Mouse (Mus musculus) myocyte (in vitro differentiated cells): Measurements from ENCODE around the gene 3110082I17Rik.

Source experiments
- CEBPB ChIP-seq: IDR thresholded peaks from 2 replicates; pipeline ENCODE4 v1.6.1; 2011; ENCODE audit warnings: mild to moderate bottlenecking, moderate library complexity; ENCODE audit not compliant: poor library complexity, insufficient read depth, severe bottlenecking
- MYOD1 ChIP-seq, 3 experiments: IDR thresholded peaks; one replicate each; pipeline ENCODE4 v1.6.1; 2011; ENCODE audit warnings: control low read depth in 2 of 3, low read depth in 2 of 3, mild to moderate bottlenecking in 2 of 3, moderate library complexity in 1 of 3; ENCODE audit not compliant: insufficient read length in 2 of 3, control insufficient read depth in 1 of 3
- POLR2A ChIP-seq: IDR thresholded peaks from one replicate; pipeline ENCODE4 v1.6.1; 2011; ENCODE audit warnings: low read depth, mild to moderate bottlenecking, control low read depth, moderate library complexity; ENCODE audit not compliant: insufficient read length
- POLR2AphosphoS2 ChIP-seq: IDR thresholded peaks from one replicate; pipeline ENCODE4 v1.6.1; 2011; ENCODE audit warnings: low read depth, control low read depth; ENCODE audit not compliant: insufficient read length
- TCF12 ChIP-seq: IDR thresholded peaks from one replicate; pipeline ENCODE4 v1.6.1; 2011; ENCODE audit warnings: mild to moderate bottlenecking, control low read depth; ENCODE audit not compliant: poor library complexity, insufficient read depth, severe bottlenecking
- USF1 ChIP-seq: IDR thresholded peaks from one replicate; pipeline ENCODE4 v1.6.1; 2011; ENCODE audit warnings: low read depth, mild to moderate bottlenecking, control low read depth, moderate library complexity

DNA sequence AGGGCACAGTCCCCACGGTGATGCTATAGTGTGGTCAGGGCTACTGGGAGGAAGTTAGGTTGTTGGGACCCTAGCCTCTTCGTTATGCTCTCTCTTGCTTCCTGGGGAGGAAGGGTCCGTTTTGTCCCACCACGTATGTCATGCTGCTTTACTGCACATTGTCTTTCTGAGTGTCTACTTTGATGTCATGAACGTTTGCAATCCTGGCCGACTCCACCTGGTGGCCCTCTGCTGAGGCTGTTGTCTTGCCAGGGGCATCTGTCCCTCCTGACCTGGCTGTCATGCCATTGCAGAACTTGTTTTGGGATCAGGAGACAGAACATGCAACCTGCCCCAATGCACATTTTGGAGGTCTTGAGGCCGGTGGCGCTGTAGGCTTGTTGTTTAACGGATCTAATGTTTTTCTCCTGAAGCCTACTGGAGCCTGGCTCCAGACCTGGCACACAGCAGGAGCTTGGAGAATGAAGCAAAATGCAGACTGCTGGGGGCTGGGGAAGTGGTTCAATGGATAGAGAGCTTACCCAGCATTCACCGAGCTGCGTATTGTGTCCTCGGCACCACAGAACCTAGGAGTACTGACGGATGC, 134.1 kb downstream of the 3110082I17Rik start:
- TF ChIP-seq POLR2A (no peak), USF1 (no peak), POLR2AphosphoS2 (no peak), CEBPB (no peak), TCF12 (no peak), MYOD1 (IDR thresholded peaks at IDR 0.05; ENCODE audit: control insufficient read depth in 1 of 3, insufficient read length in 2 of 3, low read depth in 2 of 3) (no peak)
